Mouse (Mus musculus): ENCODE measurements around the gene Dlk2.

GRCm38 (mm10) chr17:46277586-46277985, 19.6 kb upstream of the Dlk2 start:
- TF ChIP-seq CTCF (IDR thresholded peaks at IDR 0.05; ENCODE audit: borderline replicate concordance, control insufficient read depth, extremely low read depth, insufficient read depth, low read length, poor library complexity) (no peak), POLR2A (IDR thresholded peaks at IDR 0.05; ENCODE audit: control insufficient read depth, extremely low read depth, insufficient read depth, low read length, poor library complexity) (no peak)

All from thymus, adult 2 months (tissue).